Mouse (Mus musculus) forebrain, embryonic 10.5 days (tissue): ENCODE data around the gene Crb1. TPM values are rescaled to one million over a fixed set of nuclear protein-coding genes. Genes with fewer than 3 reads are reported as not detected.
A peak's percentile ranks its signal among the peaks of the same experiment; 100 is the strongest.

ENCODE experiments used
- DNase-seq: peaks from one replicate; pipeline ENCODE4 v3.0.0-alpha.2; 2017; ENCODE audit warnings: low spot score; ENCODE audit errors: extremely low spot score
- H3K27ac ChIP-seq: fragments of 300-500 bp; sonication (generic); 2 replicates; pipeline ENCODE4 v1.5.1; 2016; ENCODE audit warnings: mild to moderate bottlenecking
- H3K27me3 ChIP-seq: fragments of 300-500 bp; sonication (generic); 2 replicates; pipeline ENCODE4 v1.6.1; 2016; ENCODE audit warnings: mild to moderate bottlenecking; ENCODE audit not compliant: poor library complexity, severe bottlenecking
- H3K36me3 ChIP-seq: fragments of 300-500 bp; sonication (generic); replicated peaks from 2 replicates; pipeline ENCODE4 v1.6.1; 2016; ENCODE audit warnings: mild to moderate bottlenecking, moderate library complexity
- H3K4me1 ChIP-seq: fragments of 300-500 bp; sonication (generic); 2 replicates; pipeline ENCODE4 v1.6.1; 2016
- H3K4me3 ChIP-seq: fragments of 300-500 bp; sonication (generic); 2 replicates; pipeline ENCODE4 v1.5.1; 2016; ENCODE audit warnings: mild to moderate bottlenecking, moderate library complexity
- H3K9me3 ChIP-seq: fragments of 300-500 bp; sonication (generic); 2 replicates; pipeline ENCODE4 v1.6.1; 2016; ENCODE audit warnings: mild to moderate bottlenecking, moderate library complexity
- WGBS: fragments of 180-500 bp; shearing (Covaris S2); methylation state at CpG from one replicate; pipeline ENCODE4 v1.1.7; 2016; 5-methylcytosine and 5-hydroxymethylcytosine counted together
- polyA plus RNA-seq: library from polyadenylated mRNA; unstranded; fragments of >200 nt; fragmentation: Nextera tagmentation; extraction: Ambion mirVana; gene quantifications from 2 replicates; pipeline ENCODE4 v1.2.1, GENCODE M21; 2016

The Crb1 gene
- polyA plus RNA-seq, 1 experiment from 2014 or later, result 1.0 TPM

DNA sequence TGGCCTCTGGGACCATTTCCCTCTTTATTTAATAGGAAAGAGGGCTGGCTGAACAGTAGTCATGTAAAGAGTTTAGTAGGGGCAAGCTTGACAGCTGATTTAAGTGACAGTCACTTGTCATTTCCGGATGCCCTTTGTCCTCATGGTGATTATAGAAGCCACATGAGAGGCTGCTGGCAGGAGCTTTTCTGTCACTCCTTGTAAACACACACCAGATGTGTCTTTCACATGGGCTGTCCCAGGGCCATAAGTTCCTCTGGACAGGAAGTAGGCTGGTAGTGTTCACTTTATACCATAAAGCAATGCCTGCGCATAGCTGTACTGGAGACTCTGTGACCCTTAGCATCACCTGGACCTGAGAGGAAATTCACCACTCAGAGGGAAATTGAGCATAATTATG, 182.9 kb downstream of the Crb1 start:
- Histone ChIP-seq H3K9me3 (no peaks in the 10 kb centered on the region), H3K4me3 (no peak overlapping the region), H3K36me3 (no peaks in the 10 kb centered on the region), H3K27me3 (no peaks in the 10 kb centered on the region), H3K27ac (no peak overlapping the region), H3K4me1 (peaks cover 17% of the 10 kb centered on the region)
- 33% methylated on average over 2 of the region's 2 CpGs for WGBS
- DNase-seq, result no peak

DNA sequence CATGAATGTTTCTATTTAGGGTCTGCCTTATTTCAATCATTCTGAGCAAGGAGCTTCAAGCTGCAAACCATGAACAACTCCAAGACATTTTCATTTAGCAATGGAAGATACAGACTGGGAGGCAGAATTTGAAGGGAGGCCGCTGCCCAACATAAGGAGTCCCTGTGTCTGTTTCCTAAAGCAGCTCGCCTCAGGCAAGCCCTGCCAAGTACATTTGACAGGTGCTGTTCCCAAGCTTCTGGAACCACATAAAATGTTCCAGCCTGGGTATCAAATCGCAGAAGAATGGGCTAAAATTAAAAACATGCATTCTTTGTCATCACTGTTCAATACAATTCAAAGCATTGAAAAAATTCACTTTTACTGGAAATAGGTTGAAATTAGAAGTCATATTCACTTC, 184.3 kb downstream of the Crb1 start:
- Histone ChIP-seq H3K27me3 (no peaks in the 10 kb centered on the region), H3K36me3 (no peaks in the 10 kb centered on the region), H3K4me1 (peaks cover 17% of the 10 kb centered on the region), H3K27ac (no peak overlapping the region), H3K9me3 (no peaks in the 10 kb centered on the region), H3K4me3 (no peak overlapping the region)
- DNase-seq, result no peak
- WGBS, result 81% methylated on average over 3 of the region's 3 CpGs

DNA sequence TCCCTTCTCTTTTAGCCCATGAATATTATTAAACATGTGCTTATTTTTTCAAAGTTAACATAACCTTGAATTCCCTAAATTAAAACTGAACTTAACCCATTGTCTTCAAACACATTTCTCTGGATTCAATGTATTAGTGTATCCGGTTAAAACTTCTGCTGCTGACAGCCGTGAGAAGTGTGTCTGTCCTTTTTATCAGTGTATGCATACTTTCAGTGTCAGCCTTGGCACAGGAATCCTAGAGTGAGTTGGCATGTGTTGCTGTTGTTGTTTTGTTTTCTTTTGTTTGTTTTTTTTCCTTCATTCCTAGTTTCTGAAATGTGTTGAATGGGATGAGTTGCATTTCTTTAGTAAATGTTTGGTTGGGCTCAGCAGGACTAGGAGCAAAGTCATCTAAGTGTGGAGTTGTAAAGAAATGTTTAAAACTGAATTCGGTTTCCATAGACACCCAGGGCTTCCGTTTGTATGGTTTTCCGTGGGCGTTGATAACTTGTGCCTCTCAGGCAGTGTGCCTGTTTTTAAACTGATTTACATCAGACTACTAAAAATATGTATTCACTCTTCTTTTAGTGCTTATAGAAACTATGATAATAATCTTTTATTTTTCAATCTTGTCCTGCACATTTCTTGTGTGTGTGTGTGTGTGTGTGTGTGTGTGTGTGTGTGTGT, 196.3 kb downstream of the Crb1 start:
- no peaks in the 10 kb centered on the region for H3K36me3 ChIP-seq
- H3K27ac ChIP-seq, result no peak overlapping the region
- no peak for DNase-seq
- H3K4me1 ChIP-seq, result no peaks in the 10 kb centered on the region
- no peaks in the 10 kb centered on the region for H3K27me3 ChIP-seq
- 93% methylated on average over 6 of the region's 6 CpGs for WGBS
- no peaks in the 10 kb centered on the region for H3K9me3 ChIP-seq
- H3K4me3 ChIP-seq, result no peak overlapping the region

DNA sequence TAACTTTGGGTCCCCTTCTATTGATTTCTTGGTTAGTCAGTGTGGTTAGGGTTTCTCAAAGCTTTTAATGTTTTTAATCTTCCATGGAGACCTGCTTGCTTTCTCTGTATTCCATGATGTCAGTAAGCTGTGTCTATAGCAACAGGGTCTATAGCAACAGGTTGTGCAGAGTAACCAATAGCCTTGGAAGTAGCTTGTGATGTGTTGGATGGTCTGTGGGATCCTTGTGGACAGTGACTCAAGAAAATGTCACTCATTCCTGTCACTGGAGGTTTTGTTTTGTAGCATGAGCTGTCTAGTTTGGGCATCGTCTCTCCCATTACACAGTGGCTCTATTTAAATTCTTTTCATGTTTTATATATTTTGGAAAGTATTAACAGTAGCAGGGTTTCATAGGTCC, 197.2 kb downstream of the Crb1 start:
- Histone ChIP-seq H3K4me3 (no peak overlapping the region), H3K27ac (no peak overlapping the region), H3K4me1 (no peaks in the 10 kb centered on the region), H3K9me3 (no peaks in the 10 kb centered on the region), H3K36me3 (no peaks in the 10 kb centered on the region), H3K27me3 (no peaks in the 10 kb centered on the region)
- 93% methylated on average over 1 of the region's 1 CpGs for WGBS
- DNase-seq, result no peak

DNA sequence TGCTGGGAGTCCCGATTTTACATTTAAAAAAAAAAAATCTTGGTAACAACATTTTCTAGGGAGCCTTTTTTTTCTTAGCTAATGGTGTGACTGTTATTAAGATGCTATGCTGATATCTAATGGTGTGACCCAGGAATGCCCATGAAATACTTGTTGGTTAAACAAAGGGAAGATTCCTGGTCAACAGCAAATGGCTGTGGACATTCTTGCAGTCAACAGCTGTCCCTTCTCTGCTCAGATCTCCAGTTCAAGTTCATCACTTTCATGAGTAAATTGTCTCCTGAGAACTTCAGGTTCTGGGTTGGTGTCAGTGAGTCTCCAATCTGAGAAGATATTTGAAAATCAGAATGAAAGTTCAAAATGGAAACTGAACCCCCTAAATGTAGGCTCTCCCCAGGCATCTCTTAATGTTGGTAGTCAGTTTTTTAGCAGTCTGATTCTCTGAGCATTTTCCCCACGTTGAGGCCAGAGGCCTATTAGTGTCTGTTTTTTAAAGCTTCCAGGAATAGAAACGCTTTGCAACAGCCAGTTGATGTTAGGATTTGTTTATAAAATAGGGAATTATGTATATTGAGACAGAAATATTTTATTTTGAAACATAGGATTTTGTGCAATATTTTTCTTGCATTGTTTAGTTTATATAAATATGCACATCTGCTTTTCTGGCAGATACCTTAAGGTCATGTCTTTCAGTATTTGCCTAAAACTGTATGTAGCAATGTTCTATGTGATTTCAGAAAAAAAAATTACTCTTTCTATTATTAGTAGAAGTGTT, 202.7 kb downstream of the Crb1 start:
- H3K27me3 ChIP-seq, result no peaks in the 10 kb centered on the region
- H3K4me3 ChIP-seq, result no peak overlapping the region
- no peaks in the 10 kb centered on the region for H3K9me3 ChIP-seq
- WGBS, result 88% methylated on average over 3 of the region's 3 CpGs
- no peak overlapping the region for H3K27ac ChIP-seq
- no peak for DNase-seq
- H3K4me1 ChIP-seq, result no peaks in the 10 kb centered on the region
- peaks cover 11% of the 10 kb centered on the region for H3K36me3 ChIP-seq

GRCm38 (mm10) chr1:139162814-139163213, 214.1 kb downstream of the Crb1 start:
- Histone ChIP-seq H3K4me3 (no peak overlapping the region), H3K36me3 (no peaks in the 10 kb centered on the region), H3K27me3 (no peaks in the 10 kb centered on the region), H3K9me3 (no peaks in the 10 kb centered on the region), H3K4me1 (no peaks in the 10 kb centered on the region), H3K27ac (no peak overlapping the region)
- no peak for DNase-seq
- 48% methylated on average over 5 of the region's 5 CpGs for WGBS

DNA sequence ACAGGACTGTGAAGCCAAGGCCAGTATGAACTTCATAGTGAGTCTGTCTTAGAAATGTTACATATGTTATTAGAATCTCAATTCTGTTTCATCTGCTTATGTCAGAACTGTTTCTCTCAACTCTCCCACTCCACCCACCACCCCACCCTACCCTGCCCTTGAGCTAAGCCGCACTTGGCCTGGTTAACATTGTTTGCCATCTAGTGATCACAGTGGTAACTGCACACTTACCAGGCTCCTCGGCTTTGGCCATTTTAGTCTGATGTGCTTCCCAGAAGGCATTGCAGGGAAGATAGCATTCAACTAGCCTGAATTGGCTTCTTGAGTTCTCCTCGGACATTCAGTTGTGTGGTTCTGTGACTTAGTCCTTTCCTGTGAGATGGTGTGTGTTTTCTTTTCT, 215.3 kb downstream of the Crb1 start:
- DNase-seq, result no peak
- WGBS, result 52% methylated on average over 3 of the region's 3 CpGs
- H3K36me3 ChIP-seq, result no peaks in the 10 kb centered on the region
- H3K4me3 ChIP-seq, result no peak overlapping the region
- H3K27ac ChIP-seq, result no peak overlapping the region
- H3K9me3 ChIP-seq, result no peaks in the 10 kb centered on the region
- no peaks in the 10 kb centered on the region for H3K27me3 ChIP-seq
- H3K4me1 ChIP-seq, result no peaks in the 10 kb centered on the region

DNA sequence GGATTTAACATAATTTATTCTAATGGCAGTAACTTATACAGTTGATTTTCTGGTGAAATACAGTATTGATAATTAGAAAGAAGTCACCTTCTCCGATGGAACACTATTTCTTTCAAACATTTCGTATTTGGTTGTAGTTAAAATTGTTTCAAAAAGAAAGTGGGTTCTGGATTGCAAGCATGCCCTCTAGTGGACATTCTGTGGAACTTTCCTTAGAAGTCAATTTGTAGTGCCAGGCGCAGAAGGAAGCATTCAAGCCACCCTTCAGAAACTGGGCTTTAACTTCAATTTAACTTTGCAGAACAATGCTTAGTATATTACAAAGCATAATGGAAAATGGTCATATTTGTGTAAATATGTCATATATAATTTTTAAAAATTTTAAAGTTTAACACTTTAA, 220.5 kb downstream of the Crb1 start:
- H3K36me3 ChIP-seq, result no peaks in the 10 kb centered on the region
- H3K27ac ChIP-seq, result no peak overlapping the region
- no peak overlapping the region for H3K4me3 ChIP-seq
- 44% methylated on average over 3 of the region's 3 CpGs for WGBS
- H3K9me3 ChIP-seq, result no peaks in the 10 kb centered on the region
- no peak for DNase-seq
- H3K4me1 ChIP-seq, result peaks cover 15% of the 10 kb centered on the region
- H3K27me3 ChIP-seq, result no peaks in the 10 kb centered on the region

DNA sequence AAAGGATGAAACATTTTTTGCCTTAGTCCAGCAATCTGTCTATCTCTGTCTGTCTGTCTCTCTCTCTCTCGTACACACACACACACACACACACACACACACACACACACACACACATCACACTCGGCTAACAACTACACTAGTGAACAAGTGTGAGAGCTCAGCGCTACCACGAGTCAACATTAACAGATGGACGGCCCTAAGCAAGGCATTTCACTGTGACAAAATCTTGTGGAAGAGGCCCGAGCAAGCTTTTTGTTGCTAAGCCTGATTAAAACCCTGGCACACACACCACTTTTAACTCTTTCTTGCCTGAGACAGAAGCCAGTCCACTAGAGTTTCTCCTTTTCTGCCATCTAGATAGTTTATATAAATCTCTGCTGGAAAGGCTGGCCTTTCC, 223.4 kb downstream of the Crb1 start:
- DNase-seq, result no peak
- Histone ChIP-seq H3K4me3 (no peak overlapping the region), H3K4me1 (peaks cover 15% of the 10 kb centered on the region), H3K36me3 (peaks cover under 1% of the 10 kb centered on the region; the same call in 1 of the 2 replicates), H3K27me3 (no peaks in the 10 kb centered on the region), H3K27ac (peak overlapping the region; percentile 48; the same call in 1 of the 2 replicates), H3K9me3 (no peaks in the 10 kb centered on the region)
- WGBS, result 44% methylated on average over 6 of the region's 6 CpGs

GRCm38 (mm10) chr1:139153006-139153405, 223.9 kb downstream of the Crb1 start:
- WGBS, result 39% methylated on average over 2 of the region's 2 CpGs
- Histone ChIP-seq H3K27ac (no peak overlapping the region), H3K4me1 (peaks cover 15% of the 10 kb centered on the region), H3K4me3 (no peak overlapping the region), H3K36me3 (peaks cover 3% of the 10 kb centered on the region; the same call in 1 of the 2 replicates), H3K27me3 (no peaks in the 10 kb centered on the region), H3K9me3 (no peaks in the 10 kb centered on the region)
- DNase-seq, result no peak

Other genes starting within 250 kb of the Crb1 start
- gene Zbtb41, start 45.2 kb upstream of the Crb1 start, polyA plus RNA-seq, result 10.6 and 12.0 TPM in 2 replicates
- gene Aspm, start 77.7 kb upstream of the Crb1 start, polyA plus RNA-seq, result 22.8 and 24.7 TPM in 2 replicates
- gene F13b, start 124.6 kb upstream of the Crb1 start, polyA plus RNA-seq, result not detected in 2 replicates
- gene Cfhr1, start 183.2 kb upstream of the Crb1 start, polyA plus RNA-seq, result not detected in 2 replicates